Mouse (Mus musculus): Measurements from ENCODE around the gene Prom1.

The Prom1 gene

DNA sequence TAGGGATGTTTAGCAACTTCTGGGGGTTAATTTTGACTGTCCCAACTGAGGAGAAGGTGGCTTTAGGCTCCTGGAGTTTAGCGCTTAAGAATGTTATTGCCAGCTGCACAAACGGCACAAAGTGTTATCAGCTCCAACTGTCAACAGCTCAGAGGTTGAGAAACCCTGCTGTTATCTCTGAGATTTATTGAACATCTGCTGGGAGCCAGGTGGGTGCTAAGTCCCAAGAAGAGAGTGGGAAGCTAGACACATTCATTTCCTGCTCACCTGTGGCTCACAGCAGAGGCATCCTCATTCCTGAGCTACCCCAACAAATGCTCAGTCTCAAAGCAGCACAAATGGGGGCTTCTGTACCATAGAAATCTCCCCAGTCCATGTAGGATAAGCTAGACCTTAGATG lies 130.7 kb downstream of the Prom1 start:
- DNase-seq = peak; percentile 58

DNA sequence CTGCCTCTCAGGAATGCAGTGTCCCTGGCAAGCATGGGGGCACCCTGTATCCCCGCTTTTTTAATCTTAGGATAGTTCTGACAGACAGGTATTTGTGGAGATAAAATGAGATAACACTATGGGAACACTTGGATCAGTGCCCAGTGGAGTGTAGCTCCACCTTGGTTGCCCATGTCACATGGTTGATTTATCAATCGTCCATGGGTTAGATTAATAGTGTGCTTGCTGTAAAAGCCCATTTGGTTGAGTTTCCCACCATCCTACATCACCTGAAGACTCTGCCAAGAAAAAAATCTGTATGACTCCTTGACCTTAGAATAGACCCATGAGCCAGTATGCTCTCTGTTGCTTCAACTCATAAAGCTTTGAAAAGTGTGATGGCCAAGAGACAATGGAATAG lies 131.3 kb downstream of the Prom1 start:
- DNase-seq = no peak

DNA sequence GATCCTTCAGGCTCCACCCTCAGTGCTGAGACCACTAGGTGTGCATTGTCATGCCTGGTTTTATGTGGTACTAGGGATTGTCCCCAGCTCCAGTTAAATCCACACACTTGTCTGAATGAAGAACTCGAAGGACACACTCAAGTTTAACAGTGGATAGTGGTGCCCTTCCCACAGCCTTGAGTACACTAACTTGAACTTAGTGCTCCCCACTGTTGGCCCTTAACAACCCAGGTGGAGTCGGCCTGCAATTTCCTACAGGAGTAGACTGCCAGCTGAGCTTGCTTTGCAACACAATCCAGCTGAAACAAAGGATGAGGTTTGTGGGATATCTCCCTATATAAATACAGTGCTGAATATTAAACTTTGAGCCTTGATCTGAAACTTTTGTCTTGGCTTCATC lies 133.2 kb downstream of the Prom1 start:
- no peak for DNase-seq

GRCm38 (mm10) chr5:43961056-43961455 lies 140.8 kb downstream of the Prom1 start:
- DNase-seq = peak; percentile 57

GRCm38 (mm10) chr5:43959884-43960440 lies 141.9 kb downstream of the Prom1 start:
- DNase-seq = no peak

GRCm38 (mm10) chr5:43953241-43953640 lies 148.6 kb downstream of the Prom1 start:
- no peak for DNase-seq

DNA sequence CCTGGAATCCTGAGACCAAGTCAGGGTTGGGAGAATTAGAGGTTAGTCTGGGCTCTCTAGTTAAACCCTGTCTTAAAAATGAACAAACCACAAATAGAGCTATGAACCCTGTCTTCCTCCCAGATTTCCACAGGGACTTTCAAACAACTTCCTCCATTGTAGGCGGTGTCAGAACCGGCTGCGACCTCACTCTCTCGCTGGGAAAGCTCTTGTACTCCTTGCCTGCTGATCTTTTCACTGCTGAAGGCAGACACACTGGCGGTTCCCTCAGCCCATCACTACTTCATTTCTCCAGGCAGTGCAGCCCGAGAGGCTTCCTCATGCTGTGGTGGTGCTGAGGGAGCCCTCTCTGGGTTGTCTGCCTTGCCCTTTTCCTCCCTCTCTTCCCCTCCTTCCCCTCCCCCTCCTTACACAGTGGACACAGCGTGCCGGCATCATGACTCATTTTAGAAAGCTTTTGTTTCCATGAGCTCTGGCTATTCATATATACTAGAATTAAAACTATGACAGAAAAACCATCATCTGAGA lies 153.0 kb downstream of the Prom1 start:
- peak; percentile 40 for DNase-seq

GRCm38 (mm10) chr5:43948111-43948743 lies 153.6 kb downstream of the Prom1 start:
- DNase-seq = peak; percentile 84

- peak; percentile 34 for DNase-seq
Measured at GRCm38 (mm10) chr5:43947330-43947977, 154.4 kb downstream of the Prom1 start.

Data from thymus, postnatal 14 days (tissue).